Mouse (Mus musculus): ENCODE results near the gene Cd70. TPM values are rescaled to one million over a fixed set of nuclear protein-coding genes. Genes with fewer than 3 reads are reported as not detected.

Cd70 gene
- polyA plus RNA-seq, 1 experiment from 2014 or later, result 0.38 TPM

DNA sequence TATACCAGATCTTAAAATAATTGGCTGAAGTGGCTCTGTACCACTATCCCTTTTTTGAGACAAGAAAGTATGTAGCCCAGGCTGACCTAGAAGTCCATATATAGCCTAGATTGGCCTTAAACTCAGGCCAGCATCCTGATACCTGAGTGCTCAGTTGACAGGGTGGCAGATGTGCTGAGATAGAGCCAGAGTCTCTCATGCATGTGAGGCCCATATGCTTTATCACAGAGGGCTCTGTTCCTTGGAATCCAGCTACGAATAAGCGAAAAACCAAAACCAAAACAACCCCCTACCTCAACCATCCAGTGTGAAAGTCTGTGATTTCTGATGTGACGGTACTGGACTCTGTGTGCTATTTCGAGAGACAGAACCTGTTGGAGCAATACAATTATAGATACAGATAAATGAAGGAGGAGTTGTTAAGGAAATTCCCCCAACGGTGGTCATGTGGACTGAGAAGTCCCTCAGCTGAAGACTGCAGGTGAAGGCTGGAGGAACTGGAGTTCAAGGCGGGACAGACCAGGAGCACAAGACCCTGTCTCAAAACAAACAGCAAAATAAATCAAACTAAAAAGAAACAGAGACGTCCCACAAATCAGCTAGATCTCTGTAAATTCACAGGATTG is 41.4 kb downstream of the Cd70 start:
- H3K27ac ChIP-seq, result no peak overlapping the region
- H3K9me3 ChIP-seq (replicated peaks), result no peaks in the 10 kb centered on the region
- H3K27me3 ChIP-seq, result no peaks in the 10 kb centered on the region
- ATAC-seq (replicated peaks; ENCODE audit: low FRiP score), result no peak
- no peaks in the 10 kb centered on the region for H3K36me3 ChIP-seq
- peaks cover 29% of the 10 kb centered on the region for H3K4me1 ChIP-seq
- no peak overlapping the region for H3K9ac ChIP-seq
- H3K4me3 ChIP-seq (replicated peaks), result no peak overlapping the region
- 77% methylated on average over 7 of the region's 7 CpGs for whole genome bisulfite sequencing
- H3K4me2 ChIP-seq, result no peak overlapping the region

DNA sequence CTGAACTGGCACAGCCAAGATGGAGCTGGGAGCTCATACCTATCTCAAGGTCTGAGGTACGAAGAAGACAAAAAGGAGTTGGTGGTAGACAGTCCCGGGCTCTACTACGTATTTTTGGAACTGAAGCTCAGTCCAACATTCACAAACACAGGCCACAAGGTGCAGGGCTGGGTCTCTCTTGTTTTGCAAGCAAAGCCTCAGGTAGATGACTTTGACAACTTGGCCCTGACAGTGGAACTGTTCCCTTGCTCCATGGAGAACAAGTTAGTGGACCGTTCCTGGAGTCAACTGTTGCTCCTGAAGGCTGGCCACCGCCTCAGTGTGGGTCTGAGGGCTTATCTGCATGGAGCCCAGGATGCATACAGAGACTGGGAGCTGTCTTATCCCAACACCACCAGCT is 42.5 kb downstream of the Cd70 start:
- no peak for ATAC-seq (replicated peaks; ENCODE audit: low FRiP score)
- no peaks in the 10 kb centered on the region for H3K27me3 ChIP-seq
- 94% methylated on average over 5 of the region's 5 CpGs for WGBS
- no peaks in the 10 kb centered on the region for H3K36me3 ChIP-seq
- peaks cover 29% of the 10 kb centered on the region for H3K4me1 ChIP-seq
- no peak overlapping the region; the same call in 1 of the 2 replicates for H3K4me3 ChIP-seq (replicated peaks)
- no peak overlapping the region for H3K27ac ChIP-seq
- no peak overlapping the region for H3K9ac ChIP-seq
- no peaks in the 10 kb centered on the region for H3K9me3 ChIP-seq (replicated peaks)
- 0 out of 2 replicates have a peak overlapping the region, but pooled peaks have one; percentile 3 for H3K4me2 ChIP-seq

DNA sequence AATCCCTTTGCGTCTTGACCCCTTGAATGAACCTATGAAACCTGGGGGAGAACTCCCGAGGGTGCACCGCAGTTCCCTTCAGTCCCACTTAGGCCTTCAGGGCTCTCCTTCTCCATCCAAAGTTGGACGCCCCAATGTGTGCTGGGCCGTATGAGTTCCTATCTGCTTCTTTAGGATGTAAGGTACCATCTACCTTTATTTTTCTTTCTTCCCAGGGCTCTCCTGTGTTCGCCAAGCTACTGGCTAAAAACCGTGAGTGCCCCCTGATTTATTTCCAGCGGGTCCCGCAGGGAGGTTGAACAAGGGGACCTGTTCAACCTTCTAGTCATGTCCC is 43.6 kb downstream of the Cd70 start:
- Histone ChIP-seq H3K36me3 (no peaks in the 10 kb centered on the region), H3K9ac (peak overlapping the region; percentile 70; the same call in 1 of the 2 replicates), H3K27me3 (no peaks in the 10 kb centered on the region), H3K27ac (no peak overlapping the region), H3K4me1 (peaks cover 29% of the 10 kb centered on the region), H3K4me2 (peak overlapping the region; percentile 86), H3K4me3 (replicated peaks) (peak overlapping the region; percentile 64), H3K9me3 (replicated peaks) (no peaks in the 10 kb centered on the region)
- no peak for ATAC-seq (replicated peaks; ENCODE audit: low FRiP score)
- 8% methylated on average over 9 of the region's 9 CpGs for WGBS

DNA sequence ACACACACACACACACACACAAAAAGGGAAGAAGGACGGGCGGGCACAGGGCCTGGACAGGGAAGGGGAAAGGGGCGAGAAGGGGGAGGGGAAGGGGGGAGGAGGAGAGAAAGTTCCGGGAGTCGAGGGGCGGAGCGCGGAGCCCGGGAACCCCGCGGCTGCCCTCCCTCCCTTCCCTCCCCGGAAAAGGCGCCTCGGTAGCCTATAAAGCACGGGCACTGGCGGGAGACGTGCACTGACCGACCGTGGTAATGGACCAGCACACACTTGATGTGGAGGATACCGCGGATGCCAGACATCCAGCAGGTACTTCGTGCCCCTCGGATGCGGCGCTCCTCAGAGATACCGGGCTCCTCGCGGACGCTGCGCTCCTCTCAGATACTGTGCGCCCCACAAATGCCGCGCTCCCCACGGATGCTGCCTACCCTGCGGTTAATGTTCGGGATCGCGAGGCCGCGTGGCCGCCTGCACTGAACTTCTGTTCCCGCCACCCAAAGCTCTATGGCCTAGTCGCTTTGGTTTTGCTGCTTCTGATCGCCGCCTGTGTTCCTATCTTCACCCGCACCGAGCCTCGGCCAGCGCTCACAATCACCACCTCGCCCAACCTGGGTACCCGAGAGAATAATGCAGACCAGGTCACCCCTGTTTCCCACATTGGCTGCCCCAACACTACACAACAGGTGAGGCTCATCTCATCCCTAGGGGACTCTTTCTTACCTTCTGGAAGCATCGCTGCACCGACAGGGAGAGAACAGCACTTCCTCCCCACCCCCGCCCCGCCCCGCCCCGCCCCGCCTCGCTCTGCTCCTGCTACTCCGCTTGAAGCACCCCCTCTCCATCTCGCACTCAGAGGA is 44.2 kb downstream of the Cd70 start, which contains the start of gene Tnfsf9:
Gene Tnfsf9, plus strand, starts transcription at position 145 of the 854 bp plus-strand sequence.
- Histone ChIP-seq H3K9ac (peak within 1 kb of the TSS; percentile 70), H3K4me2 (peak within 1 kb of the TSS; percentile 86), H3K36me3 (no peaks in the 10 kb centered on the region), H3K27ac (peak within 1 kb of the TSS; percentile 82), H3K27me3 (no peaks in the 10 kb centered on the region), H3K4me3 (replicated peaks) (peak within 1 kb of the TSS; percentile 64), H3K4me1 (peaks cover 29% of the 10 kb centered on the region), H3K9me3 (replicated peaks) (no peaks in the 10 kb centered on the region)
- WGBS, result under 1% methylated on average over 55 of the region's 61 CpGs
- ATAC-seq (replicated peaks; ENCODE audit: low FRiP score), result peak; percentile 90

DNA sequence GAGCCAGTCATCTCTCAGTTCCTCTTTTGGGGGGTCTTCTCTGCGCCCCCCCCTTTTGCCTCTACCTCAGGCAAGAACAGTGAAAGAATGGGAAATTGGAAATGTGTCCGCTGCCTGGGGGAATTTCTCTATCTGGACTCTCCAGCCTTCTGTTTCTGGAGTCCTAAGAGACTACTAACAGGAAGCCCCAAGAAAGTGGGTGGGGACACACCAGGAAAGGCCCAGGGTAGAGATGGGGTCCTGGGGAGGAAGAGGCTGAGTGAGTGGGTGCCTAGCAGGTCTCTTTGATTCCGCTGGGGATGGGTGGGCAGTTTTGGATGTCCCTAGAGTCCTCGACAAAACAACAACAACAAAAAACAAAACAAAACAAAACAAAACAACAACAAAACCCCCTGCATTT is 45.1 kb downstream of the Cd70 start:
- Histone ChIP-seq H3K4me1 (peaks cover 29% of the 10 kb centered on the region), H3K9me3 (replicated peaks) (no peaks in the 10 kb centered on the region), H3K9ac (peak overlapping the region; percentile 70; the same call in 1 of the 2 replicates), H3K27me3 (no peaks in the 10 kb centered on the region), H3K27ac (peak overlapping the region; percentile 67; the same call in 1 of the 2 replicates), H3K36me3 (no peaks in the 10 kb centered on the region), H3K4me3 (replicated peaks) (peak overlapping the region; percentile 64), H3K4me2 (peak overlapping the region; percentile 86)
- WGBS, result 44% methylated on average over 4 of the region's 4 CpGs
- peak; percentile 2; the same call in 1 of the 2 replicates for ATAC-seq (replicated peaks; ENCODE audit: low FRiP score)

DNA sequence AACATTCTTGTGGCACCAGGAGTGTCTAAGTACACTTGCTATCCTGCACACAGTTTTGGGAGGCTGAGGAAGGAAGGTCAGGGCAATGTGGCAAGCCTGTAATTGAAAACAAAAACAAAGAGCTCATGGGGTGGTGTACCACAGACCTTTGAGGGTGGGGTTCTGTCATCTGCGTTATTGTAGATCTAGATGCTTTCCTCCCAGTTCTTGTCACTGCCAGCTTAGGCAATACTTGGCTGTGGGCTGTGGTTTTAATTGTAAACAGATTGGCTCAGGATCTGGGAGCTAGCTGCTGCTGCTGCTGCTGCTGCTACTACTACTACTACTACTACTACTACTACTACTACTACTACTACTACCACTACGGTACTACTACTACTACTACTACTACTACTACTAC is 47.3 kb downstream of the Cd70 start:
- 70% methylated on average over 2 of the region's 2 CpGs for WGBS

DNA sequence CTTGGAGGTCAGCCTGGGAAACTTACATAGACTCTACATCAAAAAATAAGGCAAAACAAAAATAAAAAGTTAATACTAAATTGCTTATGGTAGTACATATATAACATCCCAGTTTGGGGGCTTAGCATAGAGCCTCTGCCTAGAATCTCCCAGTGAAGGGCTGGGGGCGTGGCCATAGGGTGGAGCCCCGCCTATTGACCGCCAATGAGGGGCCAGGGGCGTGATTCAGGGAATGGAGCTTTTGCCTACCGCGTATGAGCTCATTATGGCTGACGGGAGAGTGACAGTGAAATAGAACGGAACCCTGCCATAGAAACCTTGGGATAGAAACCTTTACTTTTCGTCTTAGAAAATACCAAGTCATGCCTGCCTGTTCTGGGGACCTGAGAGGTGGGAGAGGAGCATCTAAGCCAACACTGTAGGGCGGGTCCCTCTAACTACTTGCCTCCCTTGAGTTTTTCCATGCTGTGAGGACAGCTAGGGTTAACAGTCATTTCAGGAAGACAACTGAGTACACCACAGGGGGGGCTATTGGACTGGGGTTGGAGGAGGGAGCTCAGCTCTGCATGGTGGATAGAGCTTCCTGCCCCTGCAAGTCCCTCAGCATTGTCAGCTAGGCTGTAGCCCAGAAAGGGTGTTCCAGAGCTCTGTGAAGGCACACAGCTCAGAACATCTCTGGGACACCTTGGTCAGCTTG is 49.8 kb downstream of the Cd70 start:
- no peak for ATAC-seq (replicated peaks; ENCODE audit: low FRiP score)
- Histone ChIP-seq H3K4me1 (peaks cover 27% of the 10 kb centered on the region), H3K4me2 (0 out of 2 replicates have a peak overlapping the region, but pooled peaks have one; percentile 17), H3K27me3 (no peaks in the 10 kb centered on the region), H3K36me3 (no peaks in the 10 kb centered on the region), H3K4me3 (replicated peaks) (no peak overlapping the region), H3K27ac (no peak overlapping the region), H3K9me3 (replicated peaks) (no peaks in the 10 kb centered on the region), H3K9ac (no peak overlapping the region)
- WGBS, result 16% methylated on average over 10 of the region's 10 CpGs

More for the DNA sequence above, 47.3 kb downstream of the Cd70 start:
- ATAC-seq (replicated peaks; ENCODE audit: low FRiP score), result no peak
- Histone ChIP-seq H3K9ac (no peak overlapping the region), H3K27me3 (no peaks in the 10 kb centered on the region), H3K36me3 (no peaks in the 10 kb centered on the region), H3K4me2 (no peak overlapping the region), H3K9me3 (replicated peaks) (no peaks in the 10 kb centered on the region), H3K27ac (no peak overlapping the region), H3K4me1 (peaks cover 28% of the 10 kb centered on the region), H3K4me3 (replicated peaks) (no peak overlapping the region)

DNA sequence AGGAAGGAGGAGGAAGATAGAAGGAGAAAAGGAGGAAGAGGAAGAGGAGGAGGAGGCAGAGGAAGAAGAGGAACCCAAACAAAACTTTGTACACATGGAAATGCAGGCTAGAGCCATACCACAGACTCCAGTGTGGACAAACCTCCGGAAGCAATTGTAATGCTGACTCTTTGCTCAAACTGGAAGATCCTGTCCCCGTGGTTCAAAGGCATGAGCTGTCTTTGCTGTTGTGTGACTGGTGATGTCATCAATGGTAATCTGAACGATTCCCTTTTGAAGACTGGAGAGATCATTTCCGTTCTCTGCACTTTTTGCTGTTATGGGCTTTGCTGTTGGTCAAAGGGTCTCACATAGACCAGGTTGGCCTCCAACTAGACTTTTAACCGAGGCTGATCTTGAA is 51.3 kb downstream of the Cd70 start:
- 83% methylated on average over 5 of the region's 5 CpGs for WGBS
- Histone ChIP-seq H3K4me1 (peaks cover 14% of the 10 kb centered on the region), H3K4me3 (replicated peaks) (no peak overlapping the region), H3K9ac (no peak overlapping the region), H3K27ac (no peak overlapping the region), H3K36me3 (no peaks in the 10 kb centered on the region), H3K27me3 (no peaks in the 10 kb centered on the region), H3K9me3 (replicated peaks) (no peaks in the 10 kb centered on the region), H3K4me2 (no peak overlapping the region)
- ATAC-seq (replicated peaks; ENCODE audit: low FRiP score), result no peak

DNA sequence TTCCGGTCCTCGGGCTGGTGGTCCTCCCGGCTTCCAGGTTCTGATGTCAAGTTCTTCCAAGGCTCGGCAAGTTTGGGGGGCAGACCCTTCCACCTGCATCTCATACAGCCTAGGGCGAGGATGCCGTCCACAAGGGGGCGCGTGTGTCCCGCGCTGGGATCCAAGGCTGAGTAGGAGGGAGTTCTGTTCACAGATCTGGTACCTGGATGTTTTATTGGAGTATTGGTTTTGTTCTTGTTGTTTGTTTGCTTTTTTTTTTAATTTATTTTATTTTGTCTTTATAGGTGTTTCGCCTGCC is 53.0 kb downstream of the Cd70 start:
- Histone ChIP-seq H3K27ac (no peak overlapping the region), H3K36me3 (no peaks in the 10 kb centered on the region), H3K9me3 (replicated peaks) (no peaks in the 10 kb centered on the region), H3K4me1 (peaks cover 14% of the 10 kb centered on the region), H3K4me2 (peak overlapping the region; percentile 61), H3K9ac (no peak overlapping the region), H3K4me3 (replicated peaks) (peak overlapping the region; percentile 27), H3K27me3 (no peaks in the 10 kb centered on the region)
- WGBS, result under 1% methylated on average over 11 of the region's 11 CpGs
- ATAC-seq (replicated peaks; ENCODE audit: low FRiP score), result peak; percentile 85

Other genes starting within 250 kb of the Cd70 start
- gene Mllt1, start 214.4 kb downstream of the Cd70 start, polyA plus RNA-seq (2015; fragmentation: Nextera tagmentation; extraction: Ambion mirVana), result 54.6 and 57.8 TPM in 2 replicates
- gene Acer1, start 167.7 kb downstream of the Cd70 start, polyA plus RNA-seq (2015; fragmentation: Nextera tagmentation; extraction: Ambion mirVana), result 0.15 TPM in 1 of 2 replicates, not detected in the other
- 150 and 165 TPM in 2 replicates for gene Clpp, start 159.5 kb downstream of the Cd70 start, polyA plus RNA-seq (2015; fragmentation: Nextera tagmentation; extraction: Ambion mirVana)
- 55.3 and 56.7 TPM in 2 replicates for gene Alkbh7, start 152.4 kb downstream of the Cd70 start, polyA plus RNA-seq (2015; fragmentation: Nextera tagmentation; extraction: Ambion mirVana)
- 0.87 and 1.3 TPM in 2 replicates for gene Pspn, start 149.8 kb downstream of the Cd70 start, polyA plus RNA-seq (2015; fragmentation: Nextera tagmentation; extraction: Ambion mirVana)
- 64.0 and 70.3 TPM in 2 replicates for gene Gtf2f1, start 138.5 kb downstream of the Cd70 start, polyA plus RNA-seq (2015; fragmentation: Nextera tagmentation; extraction: Ambion mirVana)
- 0.30 and 0.37 TPM in 2 replicates for gene Gm17949, start 138.3 kb downstream of the Cd70 start, polyA plus RNA-seq (2015; fragmentation: Nextera tagmentation; extraction: Ambion mirVana)
- gene Khsrp, start 118.3 kb downstream of the Cd70 start, polyA plus RNA-seq (2015; fragmentation: Nextera tagmentation; extraction: Ambion mirVana), result 46.1 TPM in 2 replicates
- gene Slc25a41, start 108.1 kb downstream of the Cd70 start, polyA plus RNA-seq (2015; fragmentation: Nextera tagmentation; extraction: Ambion mirVana), result 0.26 TPM in 1 of 2 replicates, not detected in the other
- 49.9 and 52.7 TPM in 2 replicates for gene Crb3, start 90.7 kb downstream of the Cd70 start, polyA plus RNA-seq (2015; fragmentation: Nextera tagmentation; extraction: Ambion mirVana)
- gene Slc25a23, start 89.9 kb downstream of the Cd70 start, polyA plus RNA-seq (2015; fragmentation: Nextera tagmentation; extraction: Ambion mirVana), result 11.4 and 12.9 TPM in 2 replicates
- gene Dennd1c, start 71.3 kb downstream of the Cd70 start, polyA plus RNA-seq (2015; fragmentation: Nextera tagmentation; extraction: Ambion mirVana), result 4.7 and 6.0 TPM in 2 replicates
- 23.6 and 29.4 TPM in 2 replicates for gene Tubb4a, start 62.0 kb downstream of the Cd70 start, polyA plus RNA-seq (2015; fragmentation: Nextera tagmentation; extraction: Ambion mirVana)
- gene Tnfsf9, start 44.5 kb downstream of the Cd70 start, polyA plus RNA-seq (2015; fragmentation: Nextera tagmentation; extraction: Ambion mirVana), result 10.2 and 10.4 TPM in 2 replicates
- 0.08 TPM in 1 of 2 replicates, not detected in the other for gene Tnfsf14, start 44.4 kb upstream of the Cd70 start, polyA plus RNA-seq (2015; fragmentation: Nextera tagmentation; extraction: Ambion mirVana)
- gene C3, start 78.4 kb upstream of the Cd70 start, polyA plus RNA-seq (2015; fragmentation: Nextera tagmentation; extraction: Ambion mirVana), result 2.3 and 5.4 TPM in 2 replicates
- gene Gpr108, start 98.7 kb upstream of the Cd70 start, polyA plus RNA-seq (2015; fragmentation: Nextera tagmentation; extraction: Ambion mirVana), result 35.6 and 39.5 TPM in 2 replicates
- 44.5 and 47.5 TPM in 2 replicates for gene Trip10, start 99.7 kb upstream of the Cd70 start, polyA plus RNA-seq (2015; fragmentation: Nextera tagmentation; extraction: Ambion mirVana)
- 1.7 and 1.8 TPM in 2 replicates for gene Vav1, start 129.3 kb upstream of the Cd70 start, polyA plus RNA-seq (2015; fragmentation: Nextera tagmentation; extraction: Ambion mirVana)
- gene Adgre1, start 208.9 kb upstream of the Cd70 start, polyA plus RNA-seq (2015; fragmentation: Nextera tagmentation; extraction: Ambion mirVana), result 4.3 and 4.6 TPM in 2 replicates